Mouse (Mus musculus): ENCODE results near the gene Camp.

DNA sequence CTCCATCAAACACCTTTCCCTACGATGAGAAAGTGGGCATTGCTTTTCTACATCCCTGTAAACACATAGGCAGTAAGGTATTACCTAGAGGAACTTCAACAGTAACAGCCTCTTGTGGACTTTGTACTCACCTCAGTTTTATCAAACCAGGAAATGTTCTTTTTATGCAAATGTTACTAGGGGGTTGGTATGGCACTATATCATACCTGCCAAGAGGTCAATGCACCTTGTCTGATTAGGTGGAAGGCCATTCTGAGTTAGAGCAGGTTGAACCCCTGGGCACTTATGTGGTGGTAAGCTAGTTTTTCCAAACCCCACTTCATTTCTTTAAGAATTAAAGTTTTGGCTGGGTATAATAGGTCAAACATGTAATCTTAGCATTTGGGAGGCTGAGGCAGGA lies 29.9 kb upstream of the Camp start:
- TF ChIP-seq CTCF (IDR thresholded peaks at IDR 0.05; ENCODE audit: borderline replicate concordance, control insufficient read depth, extremely low read depth, insufficient read depth, low read length, poor library complexity) (no peak), POLR2A (IDR thresholded peaks at IDR 0.05; ENCODE audit: control insufficient read depth, extremely low read depth, insufficient read depth, low read length, poor library complexity) (no peak)

All from thymus, adult 2 months (tissue).